Mouse (Mus musculus) kidney, postnatal 14 days (tissue): ENCODE measurements around the gene Gdf1.

Experiments
- DNase-seq: peaks from one replicate; pipeline ENCODE4 v3.0.0; 2022; ENCODE audit warnings: mixed read lengths

Gene Gdf1

DNA sequence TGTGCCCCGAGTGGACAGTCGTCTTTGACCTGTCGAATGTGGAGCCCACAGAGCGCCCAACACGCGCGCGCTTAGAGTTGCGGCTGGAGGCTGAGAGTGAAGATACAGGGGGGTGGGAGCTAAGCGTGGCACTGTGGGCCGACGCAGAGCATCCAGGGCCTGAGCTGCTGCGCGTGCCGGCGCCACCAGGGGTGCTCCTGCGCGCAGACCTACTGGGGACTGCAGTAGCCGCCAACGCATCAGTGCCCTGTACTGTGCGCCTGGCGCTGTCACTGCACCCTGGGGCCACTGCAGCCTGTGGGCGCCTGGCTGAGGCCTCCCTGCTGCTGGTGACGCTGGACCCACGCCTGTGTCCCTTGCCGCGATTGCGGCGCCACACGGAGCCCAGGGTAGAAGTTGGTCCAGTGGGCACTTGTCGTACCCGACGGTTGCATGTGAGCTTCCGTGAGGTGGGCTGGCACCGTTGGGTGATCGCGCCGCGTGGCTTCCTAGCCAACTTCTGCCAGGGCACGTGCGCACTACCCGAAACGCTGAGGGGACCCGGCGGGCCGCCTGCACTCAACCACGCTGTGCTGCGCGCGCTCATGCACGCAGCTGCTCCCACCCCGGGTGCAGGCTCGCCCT, 1.2 kb downstream of the Gdf1 start:
- peak; percentile 46 for DNase-seq

DNA sequence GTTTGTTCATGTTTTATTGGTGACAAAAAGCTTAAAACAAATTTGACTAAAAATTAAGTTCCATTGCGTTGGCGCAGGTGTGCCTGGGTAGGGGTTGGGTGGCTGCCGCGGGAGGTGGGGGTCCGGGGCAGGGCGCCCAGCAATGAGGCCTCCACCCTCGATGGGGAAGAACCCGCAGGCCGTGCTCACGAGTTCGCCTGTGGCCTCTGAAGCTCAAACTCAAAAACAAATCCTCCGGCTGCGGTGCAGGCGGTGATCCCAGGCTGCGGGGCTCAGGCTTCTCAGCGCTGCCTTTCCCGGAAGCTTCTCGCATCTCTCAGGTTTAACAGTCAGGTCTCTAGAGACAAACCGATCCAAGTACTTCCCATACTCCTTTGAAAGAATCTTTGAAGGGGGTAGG, 1.9 kb downstream of the Gdf1 start:
- no peak for DNase-seq

DNA sequence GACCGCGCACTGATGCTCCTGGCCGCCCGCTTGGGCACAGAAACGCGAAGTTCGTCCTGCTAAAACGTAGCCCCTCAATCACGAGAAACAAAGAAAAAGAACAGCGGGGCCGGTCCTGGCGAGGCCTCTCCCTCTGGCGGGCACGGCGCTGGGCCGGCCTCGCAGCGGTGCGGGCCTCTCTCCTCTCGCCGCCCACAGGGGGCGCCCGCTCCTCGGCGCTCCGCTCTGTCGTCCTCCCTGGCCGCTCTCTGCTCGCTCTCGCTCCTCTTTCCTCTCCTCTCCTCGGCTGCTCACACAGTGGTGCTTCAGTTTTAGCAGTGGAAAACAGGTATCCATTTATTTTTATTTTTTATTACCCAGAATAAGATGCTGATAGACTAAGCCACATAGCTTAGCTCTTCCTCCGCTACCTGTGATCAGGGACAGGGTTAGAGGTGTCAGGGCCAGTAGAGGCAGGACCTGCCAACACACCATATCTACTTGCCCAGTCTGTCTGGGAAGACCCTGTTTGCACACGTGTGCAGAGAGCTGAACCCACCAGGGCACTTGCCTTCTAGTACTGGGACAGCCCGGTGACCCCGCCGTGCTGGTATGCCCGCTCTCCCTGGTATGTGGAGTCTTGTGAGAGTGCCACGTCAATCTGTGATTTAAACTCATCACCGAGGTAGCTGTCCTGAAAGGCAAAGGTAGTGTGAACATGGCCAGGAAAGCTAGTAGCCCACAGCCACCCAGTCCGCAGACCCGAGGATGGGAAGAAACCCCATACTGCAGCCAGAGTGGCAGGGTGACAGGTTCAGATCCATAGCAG, 2.7 kb downstream of the Gdf1 start:
- DNase-seq, result peak; percentile 71

DNA sequence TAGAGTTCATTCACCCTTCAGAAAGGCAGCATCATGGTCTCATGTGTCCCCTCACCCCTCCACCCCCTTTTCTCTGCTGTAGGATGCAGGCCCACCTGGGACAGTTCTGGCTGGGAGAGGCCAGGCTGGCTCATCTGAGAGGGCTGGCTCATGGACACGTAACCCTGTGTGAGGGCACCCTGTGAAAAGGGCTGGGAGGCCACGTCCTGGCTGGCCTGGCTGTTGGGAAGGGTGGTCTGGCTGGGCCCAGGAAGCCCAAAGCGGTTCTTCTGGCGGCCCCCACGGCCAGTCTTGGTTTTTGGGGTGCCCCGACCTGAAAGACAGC, 3.2 kb downstream of the Gdf1 start:
- no peak for DNase-seq

DNA sequence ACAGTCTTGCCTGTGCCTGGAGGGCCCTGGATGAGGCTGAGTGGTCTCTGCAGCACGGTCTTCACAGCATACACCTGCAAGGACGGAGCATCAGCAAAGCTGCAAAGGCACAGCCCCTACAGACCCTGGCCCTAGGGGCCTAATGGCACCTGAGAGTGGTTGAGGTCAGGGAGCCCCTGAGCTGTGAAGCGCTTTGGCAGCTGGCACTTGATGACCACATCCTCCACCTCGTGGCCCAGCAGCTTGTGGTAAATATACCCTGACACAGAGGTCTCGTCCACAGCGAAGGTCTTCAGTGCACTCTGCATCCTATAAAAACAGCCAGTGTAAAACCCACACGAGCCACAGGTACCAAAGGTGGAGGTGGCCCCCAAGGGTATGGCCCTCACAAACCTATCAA, 9.3 kb downstream of the Gdf1 start:
- DNase-seq, result no peak

DNA sequence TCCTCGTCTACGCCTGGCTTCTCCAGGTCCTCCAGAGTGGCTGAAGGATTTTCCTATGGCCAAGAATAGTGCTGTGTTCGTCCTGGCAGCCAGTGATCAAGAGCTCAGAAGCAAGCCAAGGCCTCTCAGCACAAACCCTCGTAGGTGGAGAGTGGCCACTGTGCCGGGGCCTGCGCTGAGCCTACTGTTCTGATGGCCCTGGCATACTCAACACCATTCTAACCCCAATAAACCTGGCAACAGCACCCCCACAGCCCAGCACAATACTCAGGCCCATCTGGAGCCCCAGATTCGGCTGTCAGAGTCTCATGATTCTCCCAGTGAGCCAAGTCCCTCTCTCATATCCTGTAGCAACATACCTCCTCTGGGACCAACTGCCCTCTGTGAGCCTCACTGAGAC, 11.0 kb downstream of the Gdf1 start:
- DNase-seq, result no peak

DNA sequence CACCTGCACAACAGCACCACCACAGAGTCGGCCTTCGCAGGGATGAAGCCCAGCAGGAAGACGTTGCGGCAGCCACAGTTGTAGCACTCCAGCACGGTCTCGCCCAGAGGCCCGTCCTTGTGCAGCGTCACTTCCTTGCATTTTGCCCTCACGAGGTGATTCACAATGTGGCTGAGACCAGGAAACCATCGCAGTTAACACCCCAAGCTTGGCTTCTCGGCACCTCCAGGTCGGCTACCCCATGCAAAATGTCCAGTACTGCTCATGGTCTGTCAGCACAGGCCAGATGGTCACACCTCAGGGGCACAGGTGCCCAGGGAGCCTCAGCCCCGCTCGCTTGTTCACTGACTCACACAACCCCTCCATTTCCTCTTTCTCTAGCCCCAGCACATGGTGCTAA, 12.4 kb downstream of the Gdf1 start:
- no peak for DNase-seq

DNA sequence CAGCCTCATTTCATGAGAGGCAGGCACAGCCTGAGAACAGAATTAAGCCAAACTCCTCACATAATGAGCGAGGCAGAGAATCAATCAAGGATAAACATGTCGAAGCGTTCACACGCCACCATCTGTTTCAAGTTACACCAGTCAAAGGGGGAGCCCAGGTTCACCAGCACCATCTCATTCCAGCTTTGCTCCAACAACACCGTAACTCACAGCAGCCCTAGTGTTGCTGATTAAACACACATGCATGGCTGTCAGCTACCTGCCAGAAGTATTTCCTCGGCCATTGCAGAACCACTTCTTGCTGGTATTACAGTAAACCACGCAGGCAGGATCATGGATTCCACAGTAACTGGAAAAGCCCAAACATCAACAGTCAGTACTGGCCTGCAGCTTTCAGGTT, 13.5 kb downstream of the Gdf1 start:
- DNase-seq, result no peak

DNA sequence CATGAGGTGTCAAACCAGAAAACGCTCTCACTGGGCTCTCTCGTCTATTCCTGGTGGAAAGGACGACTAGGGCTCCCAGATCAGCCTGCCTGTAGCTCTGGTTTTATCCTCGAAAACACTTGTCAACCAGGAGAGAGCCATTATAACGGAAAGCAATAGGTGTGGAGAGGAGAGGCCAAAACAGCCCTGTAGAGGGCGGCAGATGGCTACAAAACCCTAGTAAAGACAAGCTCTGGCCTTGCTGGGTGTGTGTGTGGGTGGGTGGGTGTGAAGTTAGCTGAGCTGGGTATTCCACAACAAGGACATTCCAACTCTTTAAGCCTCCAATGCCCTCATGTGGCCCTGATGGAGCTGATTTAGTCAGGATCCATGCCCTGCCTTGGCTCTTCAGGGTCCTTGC, 14.1 kb downstream of the Gdf1 start:
- peak; percentile 45 for DNase-seq

DNA sequence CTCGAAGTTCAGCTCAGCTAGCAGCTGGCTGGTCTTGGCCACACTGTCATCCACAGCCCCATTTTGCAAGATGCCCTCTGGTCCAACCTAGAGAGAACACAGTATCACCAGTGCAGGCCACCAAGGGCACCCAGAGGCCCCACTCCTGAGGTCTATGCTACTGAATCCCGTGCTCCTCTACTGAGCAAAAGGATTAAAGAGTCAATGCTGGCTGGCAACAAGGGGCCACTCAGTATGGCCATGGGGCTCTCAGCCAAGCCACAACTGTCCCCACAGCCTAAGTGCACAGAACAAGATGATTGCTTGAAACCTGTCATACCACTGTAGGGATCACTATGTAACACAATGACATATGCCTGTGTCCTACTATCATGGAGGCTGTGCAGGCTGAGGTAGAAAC, 14.7 kb downstream of the Gdf1 start:
- DNase-seq, result no peak

DNA sequence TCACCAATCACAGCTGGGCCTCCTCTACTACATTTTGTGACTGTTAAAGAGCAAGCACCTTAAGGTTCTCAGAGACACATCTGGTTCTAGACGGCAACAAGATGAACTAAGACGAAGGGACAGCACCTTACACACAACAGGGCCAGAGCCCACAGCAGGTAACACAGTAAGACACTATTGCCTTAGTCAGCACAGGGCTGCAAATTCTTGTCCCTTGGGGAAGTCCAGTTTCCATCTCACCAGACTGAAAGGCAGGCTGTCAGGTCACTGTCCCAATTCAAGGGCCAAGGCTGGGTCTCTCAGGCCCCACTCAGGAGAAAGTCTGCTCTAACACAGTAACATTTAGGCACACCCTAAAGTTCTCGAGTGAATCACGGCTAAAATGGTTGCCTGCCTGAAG, 17.8 kb downstream of the Gdf1 start:
- DNase-seq, result no peak

DNA sequence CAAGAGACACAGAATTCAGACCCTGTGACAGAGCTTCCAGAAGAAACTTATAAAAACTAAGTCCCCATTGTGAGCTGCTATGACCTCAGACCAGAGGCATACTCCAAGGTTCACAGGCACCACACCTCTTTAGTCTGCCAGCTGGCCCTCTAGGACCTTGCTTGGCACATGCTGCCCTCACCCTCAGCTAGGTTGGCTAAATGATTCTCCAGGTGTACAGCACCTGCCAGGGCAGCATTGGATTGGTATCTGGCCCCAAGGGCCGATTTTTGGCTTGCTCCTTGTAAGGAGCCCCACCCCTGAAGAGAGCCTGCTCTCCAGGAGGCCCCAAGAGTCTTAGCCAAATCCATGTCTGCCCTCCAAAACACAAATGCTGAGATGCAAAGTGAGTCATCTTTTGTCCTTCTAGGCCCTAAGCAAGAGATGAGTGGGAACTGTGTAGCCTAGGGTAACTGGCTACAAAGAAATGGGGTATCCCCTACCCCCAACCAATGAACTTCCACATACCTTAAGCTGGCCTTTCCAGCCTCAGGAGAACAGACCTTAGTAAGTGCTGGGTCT, 18.3 kb downstream of the Gdf1 start:
- DNase-seq, result no peak

DNA sequence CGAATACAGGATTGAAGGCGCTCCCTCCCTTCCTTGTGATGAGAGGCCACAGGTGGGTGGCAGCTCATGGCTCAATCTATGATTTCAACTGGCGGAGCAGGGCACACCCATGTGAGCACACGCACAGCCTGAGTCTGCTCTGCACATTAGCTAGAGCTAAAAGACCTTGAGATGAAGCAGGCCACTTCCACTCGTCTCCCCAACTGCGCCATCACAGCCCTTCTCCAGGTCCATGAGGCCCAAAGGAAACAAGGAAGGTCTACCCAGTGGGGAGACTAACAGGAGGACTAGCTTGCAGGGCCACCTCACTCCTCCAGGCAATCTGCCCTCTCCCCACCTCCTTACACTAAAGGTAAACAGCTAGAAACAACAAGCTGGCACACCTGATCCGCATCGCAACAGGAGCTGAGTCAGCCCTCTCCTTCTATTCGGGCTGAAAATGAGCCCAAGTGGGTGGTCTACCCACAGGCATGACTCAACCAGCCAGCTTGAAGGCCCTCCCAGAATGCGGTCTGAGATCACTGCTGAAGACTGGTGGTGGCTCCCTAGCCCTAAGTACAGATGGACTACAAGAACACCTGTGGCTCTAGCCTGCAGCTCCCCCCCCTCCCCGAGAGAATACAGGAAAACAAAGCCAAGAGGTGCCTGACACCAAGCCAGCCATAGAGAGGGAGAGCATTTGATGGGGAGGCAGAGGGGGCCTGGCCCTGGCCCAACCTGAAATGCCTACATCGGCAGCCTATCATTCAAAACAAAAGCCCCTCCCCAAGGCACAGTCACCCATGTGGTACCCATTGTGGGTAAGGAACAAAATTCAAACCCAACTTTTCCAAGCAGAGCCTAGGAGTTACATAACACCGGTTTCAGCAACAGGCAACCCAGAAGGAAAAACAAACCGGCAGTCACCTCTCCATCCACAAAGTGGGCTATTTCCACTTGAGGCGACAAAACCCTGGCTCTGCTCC, 21.7 kb downstream of the Gdf1 start:
- DNase-seq, result no peak

DNA sequence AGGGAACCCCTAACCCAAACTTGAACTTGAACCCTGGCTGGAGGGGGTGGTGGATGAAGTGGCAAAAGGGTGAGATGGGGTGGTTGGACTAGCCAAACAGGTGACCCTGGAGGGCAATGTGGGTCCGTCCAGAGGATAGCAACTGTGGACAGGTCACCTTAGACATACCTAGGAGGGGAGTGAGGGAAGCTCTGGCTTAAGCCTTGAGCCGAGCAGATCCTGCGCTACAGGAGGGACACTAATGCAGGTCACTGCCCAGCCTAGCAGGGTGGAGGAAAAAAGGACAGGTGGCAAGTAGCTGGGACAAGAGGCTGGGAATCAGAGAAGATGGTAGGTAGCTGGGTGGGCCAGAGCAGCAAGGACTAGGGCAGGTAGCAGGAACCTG, 22.4 kb downstream of the Gdf1 start:
- DNase-seq, result no peak

DNA sequence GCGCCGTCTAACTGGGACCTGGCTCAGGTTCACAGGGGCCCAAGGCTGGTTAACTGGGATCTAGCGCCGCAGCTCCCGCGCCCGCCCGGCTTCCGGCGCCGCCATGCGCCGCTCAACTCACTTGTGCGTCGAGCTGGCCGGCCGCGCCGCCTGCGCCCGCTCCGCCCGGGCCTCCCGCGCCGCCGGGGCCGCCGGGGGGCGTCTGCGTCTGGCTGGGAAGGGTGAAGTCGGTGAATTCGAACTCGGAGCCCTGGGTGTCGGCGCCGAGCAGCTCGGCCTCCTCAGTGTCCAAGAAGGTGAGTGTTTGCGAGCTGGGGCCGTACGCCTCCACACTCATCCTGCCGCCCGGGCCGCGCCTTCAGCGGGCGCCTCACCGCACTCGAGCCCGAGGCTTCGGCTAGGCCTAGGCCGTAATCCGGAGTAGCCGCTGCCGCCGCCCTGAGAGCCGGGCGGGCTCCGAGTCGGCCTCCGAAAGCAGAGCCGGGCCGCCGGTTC, 23.1 kb downstream of the Gdf1 start:
- DNase-seq, result peak; percentile 46

DNA sequence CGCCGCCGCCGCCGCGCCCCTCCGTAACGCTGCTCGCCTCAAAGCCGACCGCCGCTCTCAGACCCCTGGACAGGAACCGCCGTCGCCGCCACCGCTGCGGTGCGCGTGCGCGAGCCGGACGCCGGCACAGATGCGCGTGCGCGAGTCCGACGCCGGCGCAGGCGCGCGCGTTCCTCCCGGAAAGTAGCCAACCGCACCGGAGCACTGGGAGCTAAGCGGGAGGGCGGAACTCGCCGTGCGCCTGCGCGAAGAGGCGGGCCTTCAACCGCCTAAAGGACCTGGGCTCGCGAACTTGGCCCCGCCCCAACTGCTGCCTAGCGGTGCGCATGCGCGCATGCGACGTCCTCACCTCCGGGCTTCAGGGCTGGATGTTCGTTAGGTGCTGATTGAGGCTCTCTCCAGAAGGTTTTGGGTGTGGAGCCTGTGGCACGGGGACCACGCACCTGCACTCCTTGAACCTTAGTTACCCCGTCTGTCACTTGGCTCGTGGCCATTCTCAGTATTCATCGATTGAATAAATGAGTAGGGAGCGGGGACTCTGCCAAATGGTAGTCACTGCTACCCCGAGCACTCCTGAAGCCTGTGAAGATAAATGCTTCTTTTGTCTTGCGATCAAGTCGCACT, 23.7 kb downstream of the Gdf1 start, which contains the start of gene Upf1:
Gene Upf1, minus strand, starts transcription at position 85 of the 624 bp plus-strand sequence.
- peak; percentile 100 for DNase-seq

DNA sequence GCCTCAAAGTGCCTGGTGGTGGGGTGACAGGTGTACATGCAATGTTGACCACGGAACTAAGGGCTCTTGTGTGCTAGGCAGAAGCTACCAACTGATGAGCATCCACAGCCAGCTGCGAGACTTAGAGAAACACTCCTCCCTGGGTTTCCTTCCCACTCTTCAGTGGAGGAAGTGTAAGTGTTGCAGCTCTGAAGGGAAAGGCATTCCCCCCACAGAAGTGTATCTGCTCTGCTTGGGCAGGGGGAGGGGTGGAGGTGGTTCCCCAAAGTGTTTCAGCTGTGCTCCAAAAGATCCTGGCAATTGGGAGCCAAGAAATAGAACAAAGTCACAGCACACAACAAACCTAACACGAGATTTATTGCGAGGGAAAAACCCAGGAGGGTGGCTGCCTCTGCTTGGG, 24.4 kb downstream of the Gdf1 start:
- no peak for DNase-seq

DNA sequence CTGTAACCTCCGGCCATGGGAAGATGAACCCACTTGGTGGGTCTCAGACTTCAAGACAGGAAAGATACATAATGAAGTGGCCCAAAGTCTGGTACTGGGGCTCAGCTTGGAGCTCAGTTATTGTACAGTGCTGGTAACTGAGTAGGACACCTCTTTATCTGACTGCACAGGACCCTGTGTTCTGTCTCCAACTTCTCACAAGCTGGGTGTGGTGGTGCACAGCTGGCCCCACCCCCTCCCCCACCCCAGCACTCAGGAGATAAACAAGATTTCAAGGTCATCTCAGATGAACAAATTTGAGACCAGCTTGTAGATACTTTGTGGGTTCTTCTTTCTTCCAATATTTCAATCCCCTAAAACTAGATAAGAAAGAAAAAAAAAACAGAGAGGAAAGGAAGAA, 26.5 kb downstream of the Gdf1 start:
- no peak for DNase-seq

DNA sequence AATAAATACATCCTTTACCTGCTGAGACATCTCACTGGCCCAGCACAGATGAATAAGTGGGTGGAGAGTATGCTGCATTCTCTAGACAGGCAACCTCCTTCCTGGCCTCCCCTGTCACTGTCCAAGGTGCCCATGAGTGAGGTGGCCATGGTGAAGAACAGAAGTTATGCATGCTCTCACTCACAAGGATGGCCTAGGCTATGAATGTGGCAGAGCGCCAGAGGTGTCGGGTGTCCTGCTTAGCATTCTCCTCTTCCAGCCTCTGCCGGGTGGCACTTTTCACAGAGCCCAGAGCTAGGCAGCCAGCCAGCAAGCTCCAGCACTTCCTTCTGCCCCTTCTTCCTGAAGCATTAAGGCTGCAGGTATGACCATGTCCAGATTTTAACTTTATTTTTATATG, 29.8 kb downstream of the Gdf1 start:
- peak; percentile 68 for DNase-seq

DNA sequence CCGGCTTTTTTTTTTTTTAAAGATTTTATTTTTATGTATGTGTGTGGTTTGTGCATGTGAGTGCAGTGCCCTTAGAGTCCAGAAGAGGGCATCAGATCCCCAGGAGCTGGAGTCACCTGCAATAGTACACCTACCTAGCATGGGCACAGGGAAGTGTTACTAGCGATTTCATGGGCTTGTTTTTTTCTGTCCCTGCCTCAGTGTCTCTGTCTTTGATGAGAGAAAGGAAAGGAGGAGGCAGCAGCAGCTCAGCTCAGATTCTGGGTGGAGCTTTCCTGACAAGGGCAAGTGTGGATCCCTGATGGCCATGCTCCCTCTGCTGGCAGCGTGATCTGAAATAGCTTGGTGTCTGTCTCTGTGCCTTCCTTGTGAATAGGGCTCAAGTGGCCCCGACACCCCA, 31.2 kb downstream of the Gdf1 start:
- no peak for DNase-seq

DNA sequence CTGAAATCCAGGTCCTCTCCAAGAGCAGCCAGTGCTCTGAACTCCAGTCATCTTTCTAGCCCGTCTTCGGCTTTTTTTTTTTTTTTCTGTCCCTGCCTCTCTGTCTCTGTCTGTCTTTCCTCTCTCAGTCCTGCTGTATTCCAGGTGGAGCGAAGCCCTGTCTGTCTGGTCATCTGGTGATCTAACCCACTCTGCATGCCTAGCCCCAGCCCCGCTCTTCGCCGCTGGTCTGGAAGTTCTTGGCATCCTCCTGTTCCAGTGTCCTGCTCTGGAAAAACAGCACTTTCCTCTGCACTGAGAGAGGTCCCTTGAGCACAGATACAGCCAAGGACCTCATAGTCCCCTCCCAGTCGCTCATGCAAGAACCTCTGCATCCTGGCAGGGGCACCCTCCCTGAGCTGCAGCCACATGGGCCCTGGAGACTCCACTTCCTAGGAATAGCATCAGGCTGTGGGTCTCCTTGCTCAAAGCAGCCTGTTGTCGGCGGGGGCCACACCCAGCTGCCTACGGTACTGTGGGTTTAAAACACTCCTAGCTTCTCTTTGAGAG, 31.9 kb downstream of the Gdf1 start:
- DNase-seq, result no peak

DNA sequence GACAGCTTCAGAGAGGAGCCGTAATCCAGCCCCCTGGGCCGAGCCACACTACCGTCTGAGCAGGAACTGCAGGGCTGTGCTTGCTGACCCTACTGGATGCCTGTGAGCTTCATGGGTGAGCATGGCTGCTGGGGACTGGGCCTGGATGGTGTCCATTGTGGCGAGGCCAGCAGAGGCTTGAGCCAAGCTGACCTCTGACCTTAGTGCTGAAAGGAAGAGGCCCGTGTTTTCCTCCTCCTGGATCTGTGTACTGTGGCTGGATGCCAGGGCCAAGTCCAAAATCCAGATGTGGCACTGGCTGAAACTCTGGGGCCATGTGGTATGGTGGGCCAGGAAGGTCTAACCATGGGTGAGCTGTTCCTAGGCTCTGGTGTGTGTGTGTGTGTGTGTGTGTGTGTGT, 34.4 kb downstream of the Gdf1 start:
- peak; percentile 73 for DNase-seq
